Mouse (Mus musculus) common myeloid progenitor, adult 5-6 weeks (primary cell): ENCODE data around the gene Srp72. TPM values are rescaled to one million over a fixed set of nuclear protein-coding genes. Genes with fewer than 3 reads are reported as not detected.
"Not testable (repeated sequence)": the region's sequence is repeated elsewhere in the genome, so short reads cannot be mapped to it uniquely, and the experiment has no call there.

ENCODE experiments used
- ATAC-seq: replicated peaks from 2 replicates; pipeline ENCODE4 v1.8.0; 2016; ENCODE audit warnings: low read depth, mild to moderate bottlenecking, moderate TSS enrichment, inconsistent platforms; ENCODE audit not compliant: poor library complexity, severe bottlenecking
- total RNA-seq: library from RNA; stranded (forward); fragments of 200-1000, 187-1606 nt; gene quantifications from 2 replicates; pipeline ENCODE4 v1.2.3, GENCODE M21; 2017

Gene Srp72
- total RNA-seq, 1 experiment from 2014 or later, result 157 TPM

DNA sequence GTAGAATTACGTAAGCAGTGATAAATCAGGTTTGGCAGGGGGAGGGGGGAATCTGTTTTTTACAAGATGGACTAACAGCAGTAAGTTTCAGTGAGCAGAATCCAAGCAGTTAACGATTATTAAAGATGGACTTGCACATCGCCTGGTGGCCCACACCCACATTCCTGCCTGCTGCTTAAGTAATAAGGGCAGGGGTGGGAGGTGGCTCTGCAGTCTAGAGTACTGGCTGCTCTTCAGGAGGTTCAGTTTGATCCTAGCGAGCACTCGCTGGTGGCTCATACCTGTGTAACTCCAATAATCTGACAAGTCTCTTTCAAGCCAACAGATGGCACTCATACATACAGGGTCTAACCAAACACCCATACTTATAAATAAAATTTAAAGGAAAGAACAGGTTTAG lies 14.9 kb upstream of the Srp72 start:
- no peak for ATAC-seq

- ATAC-seq, result no peak
Measured at GRCm38 (mm10) chr5:76962545-76962944, 11.9 kb upstream of the Srp72 start.

GRCm38 (mm10) chr5:76964651-76965050 lies 9.8 kb upstream of the Srp72 start:
- no peak for ATAC-seq

DNA sequence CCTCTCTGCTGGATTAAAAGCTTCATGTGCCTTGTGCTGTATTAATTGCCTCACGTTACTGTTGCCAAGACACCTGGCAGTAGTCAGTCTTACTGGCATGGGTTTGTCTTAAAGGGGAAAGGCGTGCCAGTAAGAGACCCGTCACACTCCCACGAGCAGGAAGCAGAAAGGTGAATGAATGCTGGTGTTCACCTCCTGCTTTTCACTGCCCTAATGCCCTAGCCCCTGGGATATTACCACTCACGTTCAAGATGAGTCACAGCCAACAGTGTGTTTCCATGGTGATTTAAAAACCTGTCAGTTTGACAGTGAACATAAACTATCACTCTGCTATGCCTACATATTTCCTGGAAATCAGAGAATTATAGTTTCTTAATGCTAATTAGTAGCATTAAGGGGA lies 5.2 kb upstream of the Srp72 start:
- ATAC-seq, result no peak

DNA sequence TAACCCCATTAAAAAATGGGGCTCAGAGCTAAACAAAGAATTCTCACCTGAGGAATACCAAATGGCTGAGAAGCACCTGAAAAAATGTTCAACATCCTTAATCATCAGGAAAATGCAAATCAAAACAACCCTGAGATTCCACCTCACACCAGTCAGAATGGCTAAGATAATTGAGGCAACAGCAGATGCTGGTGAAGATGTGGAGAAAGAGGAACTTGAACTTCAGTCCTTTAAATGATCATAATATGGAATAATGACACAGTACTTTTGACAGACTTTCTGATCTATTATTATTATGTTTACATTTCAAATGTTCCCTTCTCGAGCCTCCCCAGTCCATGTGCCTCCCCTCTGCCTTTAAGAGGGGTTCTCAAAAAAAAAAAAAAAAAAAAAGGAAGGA lies 3.4 kb upstream of the Srp72 start:
- not testable (repeated sequence) for ATAC-seq

- peak; percentile 43 for ATAC-seq
Measured at GRCm38 (mm10) chr5:76973488-76973887, 995 bp upstream of the Srp72 start.

DNA sequence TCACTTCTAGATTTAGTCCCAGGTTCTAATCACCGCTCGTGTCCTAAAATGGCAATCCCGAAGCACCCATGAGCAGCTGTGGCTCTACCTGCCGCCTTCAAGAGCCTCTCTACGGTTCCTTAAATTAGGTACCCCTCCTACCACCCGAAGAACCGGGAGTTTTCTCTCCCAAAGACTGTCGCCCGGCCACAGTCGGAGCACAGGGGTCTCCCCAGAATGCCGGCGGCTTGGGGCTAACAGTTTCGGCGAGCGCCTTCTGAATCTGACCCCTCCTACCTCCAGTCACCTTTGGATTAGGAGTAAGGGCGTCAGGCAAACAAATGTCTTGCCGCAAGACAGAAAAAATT lies 303 bp upstream of the Srp72 start:
- peak; percentile 18; the same call in 1 of the 2 replicates for ATAC-seq

DNA sequence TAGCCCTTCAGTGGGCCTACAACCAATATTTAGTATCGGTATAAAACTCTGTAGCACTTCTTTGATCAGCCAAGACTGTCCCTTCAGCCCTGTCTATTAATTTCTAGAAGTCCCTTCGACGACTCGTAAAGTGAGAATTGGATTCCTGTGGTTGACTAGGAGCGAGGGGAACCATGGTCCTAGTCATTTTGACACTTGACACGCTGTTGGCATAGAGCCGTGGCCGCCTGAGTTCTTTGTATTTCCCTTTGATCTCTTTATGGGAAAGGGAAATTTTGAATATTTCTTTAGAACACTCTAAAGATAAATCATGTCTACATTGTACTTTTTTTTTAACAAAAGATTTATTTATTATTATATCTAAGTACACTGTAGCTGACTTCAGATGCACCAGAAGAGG lies 1.3 kb downstream of the Srp72 start:
- ATAC-seq, result no peak

GRCm38 (mm10) chr5:76984015-76984414 lies 9.5 kb downstream of the Srp72 start:
- no peak for ATAC-seq

- 0 out of 2 replicates have a peak, but pooled peaks have one; percentile 29 for ATAC-seq
Measured at GRCm38 (mm10) chr5:76990789-76991188, 16.3 kb downstream of the Srp72 start.

GRCm38 (mm10) chr5:76993174-76993814 lies 18.8 kb downstream of the Srp72 start:
- ATAC-seq, result no peak; the same call in 1 of the 2 replicates

DNA sequence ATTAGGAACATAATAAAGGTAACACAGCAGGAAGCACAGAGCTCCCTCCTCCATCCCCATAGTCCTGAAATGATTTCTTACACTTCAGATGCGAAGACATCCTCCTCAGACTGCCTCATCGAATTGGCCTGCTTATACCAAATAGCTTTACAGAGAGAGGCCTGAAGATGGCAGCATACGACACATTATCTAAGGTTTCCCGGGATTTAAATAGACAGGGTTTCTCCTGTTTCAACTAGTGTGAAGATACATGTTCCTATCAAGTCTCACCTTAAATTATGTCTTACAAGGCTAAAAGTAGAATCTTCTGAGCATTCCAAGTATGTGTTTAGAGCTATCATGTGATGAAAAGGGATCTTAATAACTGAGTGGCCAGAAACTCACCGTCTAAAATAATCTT lies 23.9 kb downstream of the Srp72 start:
- no peak for ATAC-seq

- ATAC-seq, result no peak
Measured at GRCm38 (mm10) chr5:77001192-77001591, 26.7 kb downstream of the Srp72 start.

- ATAC-seq, result no peak
Measured at GRCm38 (mm10) chr5:77004051-77004821, 29.8 kb downstream of the Srp72 start, which contains the start of gene Arl9. Arl9 (plus strand) TSS chr5:77004055.

DNA sequence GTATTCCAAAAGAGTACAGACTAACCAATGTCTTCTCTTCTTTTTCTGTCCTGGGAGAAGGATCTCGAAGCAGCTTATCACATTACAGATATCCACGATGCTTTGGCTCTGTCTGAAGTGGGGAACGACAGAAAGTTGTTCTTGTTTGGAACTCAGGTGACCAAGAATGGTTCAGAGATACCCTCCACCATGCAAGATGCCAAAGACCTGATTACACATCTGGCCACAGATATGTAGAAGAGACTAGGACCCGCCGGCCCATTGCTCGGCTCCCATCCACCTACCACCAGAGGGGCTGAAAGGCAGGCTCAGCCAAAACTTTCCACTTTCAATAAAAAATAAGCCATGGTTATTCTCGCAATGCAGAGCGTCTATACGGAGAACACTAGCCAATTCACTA lies 35.9 kb downstream of the Srp72 start:
- no peak for ATAC-seq

- no peak for ATAC-seq
Measured at GRCm38 (mm10) chr5:77011082-77011481, 36.6 kb downstream of the Srp72 start.

- ATAC-seq, result peak; percentile 64
Measured at GRCm38 (mm10) chr5:77013171-77013570, 38.7 kb downstream of the Srp72 start.

DNA sequence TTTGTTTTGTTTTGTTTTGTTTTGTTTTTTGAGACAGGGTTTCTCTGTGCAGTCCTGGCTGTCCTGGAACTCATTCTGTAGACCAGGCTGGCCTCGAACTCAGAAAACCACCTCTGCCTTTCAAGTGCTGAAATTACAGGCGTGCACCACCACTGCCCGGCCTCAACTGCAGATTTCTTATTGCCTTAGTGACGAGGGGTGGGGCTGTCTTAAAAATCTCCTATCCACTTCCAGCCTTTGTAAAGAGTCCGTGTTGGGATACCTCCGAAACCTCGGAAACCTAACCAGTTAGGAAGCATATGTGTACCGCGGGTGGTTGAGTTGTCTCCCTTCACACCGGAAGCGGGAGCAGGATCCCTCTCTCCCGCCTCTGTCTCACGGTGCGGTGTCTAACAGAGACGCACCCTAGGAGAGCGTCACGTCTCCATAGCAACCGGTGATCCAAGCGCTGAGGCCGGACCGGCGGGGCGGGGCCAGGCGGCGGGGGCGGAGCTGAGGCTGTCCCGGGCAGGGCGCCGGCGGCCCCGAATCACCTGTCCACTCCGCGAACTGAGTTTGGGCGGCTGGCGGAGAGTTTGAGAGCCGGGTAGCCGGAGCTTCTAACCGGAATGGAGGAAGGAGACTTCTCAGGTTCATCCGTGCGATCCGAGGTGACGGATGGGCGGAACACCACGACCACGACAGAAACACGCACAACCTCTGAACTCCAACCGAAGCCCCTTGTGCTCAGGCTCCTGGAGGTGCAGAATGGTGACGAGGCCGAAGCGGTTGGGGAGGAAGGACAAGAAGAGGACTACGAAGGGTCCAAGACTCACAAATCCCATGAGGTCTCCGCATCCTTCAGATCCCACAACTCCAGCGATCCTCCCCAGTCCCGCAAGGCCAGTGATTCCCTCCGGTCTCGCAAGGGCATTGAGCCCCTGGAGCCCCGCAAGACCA lies 41.3 kb downstream of the Srp72 start, which contains the start of gene Thegl:
Gene Thegl (plus strand): TSS at position 480 of the 939 bp plus-strand sequence.
- peak; percentile 88 for ATAC-seq

DNA sequence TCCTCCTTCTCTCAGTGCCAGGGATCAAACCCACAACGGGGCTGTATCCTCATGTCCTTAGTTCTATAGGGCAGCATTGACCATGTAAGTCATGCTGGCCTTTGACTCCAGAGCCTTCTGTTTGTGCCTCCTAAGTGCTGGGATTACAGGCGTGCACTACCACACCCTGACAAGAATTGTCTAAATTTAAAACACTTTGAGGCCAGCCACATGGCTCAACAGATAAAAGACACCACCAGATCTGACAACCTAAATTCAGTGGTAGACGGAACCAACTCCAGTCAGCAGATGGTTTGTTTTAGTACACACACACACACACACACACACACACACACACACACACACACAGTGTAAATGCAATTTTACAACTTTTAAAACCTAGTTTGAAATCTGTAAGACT lies 53.6 kb downstream of the Srp72 start:
- ATAC-seq, result no peak

DNA sequence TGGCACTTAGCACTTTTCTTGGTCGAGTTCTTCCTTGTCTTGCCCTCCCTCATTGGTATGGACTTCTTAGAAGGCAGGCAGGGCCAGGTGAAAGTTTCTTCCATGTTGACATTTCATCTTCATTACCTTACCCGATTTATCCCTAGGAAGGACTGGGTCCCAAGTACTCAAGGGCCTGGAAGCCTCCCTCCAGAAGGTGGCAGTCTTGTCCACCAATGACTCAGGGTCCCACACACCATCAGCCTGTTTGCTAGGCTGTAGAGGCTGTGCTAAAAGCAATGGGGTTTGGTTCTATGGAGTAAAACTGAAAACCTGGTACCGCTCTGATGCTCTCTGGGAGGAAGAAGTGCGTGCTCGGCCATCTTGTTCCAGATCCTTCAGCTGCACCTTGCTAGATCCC lies 55.3 kb downstream of the Srp72 start:
- ATAC-seq, result peak; percentile 89; the same call in 1 of the 2 replicates
